Mouse (Mus musculus): Measurements from ENCODE around the gene Olfr1390. TPM values are rescaled to one million over a fixed set of nuclear protein-coding genes. Genes with fewer than 3 reads are reported as not detected.
"Not testable (repeated sequence)": the region's sequence is repeated elsewhere in the genome, so short reads cannot be mapped to it uniquely, and the experiment has no call there.

Olfr1390 gene
- total RNA-seq (2017): not detected in 2 replicates

GRCm38 (mm10) chr11:49334888-49335287, at the start of gene Olfr1390:
TSS of gene Olfr1390 (plus strand) at chr11:49335188.
- no peak for ATAC-seq (ENCODE audit: extremely low read depth, insufficient number of reproducible peaks, low FRiP score, poor library complexity, severe bottlenecking)

DNA sequence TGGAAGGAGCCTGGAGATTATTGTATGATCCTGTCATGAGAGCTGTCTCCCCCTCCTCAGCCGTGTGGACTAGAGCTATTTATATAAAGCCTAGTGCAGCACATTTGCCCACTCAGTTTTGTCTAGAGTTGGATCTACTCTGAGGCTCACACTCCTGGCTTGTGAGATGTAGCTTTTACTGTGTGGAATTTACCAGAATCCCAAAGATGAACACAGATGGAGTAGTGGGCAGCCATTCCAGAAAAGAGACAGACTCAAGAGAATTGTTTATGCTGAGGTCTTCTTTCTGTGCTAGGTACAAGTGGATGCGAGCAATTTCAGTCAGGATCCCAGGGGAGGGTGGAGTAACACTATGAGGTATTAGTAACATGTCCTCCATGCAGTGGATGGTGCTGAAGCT, 47.7 kb upstream of the Olfr1390 start:
- no peak for ATAC-seq (ENCODE audit: extremely low read depth, insufficient number of reproducible peaks, low FRiP score, poor library complexity, severe bottlenecking)

DNA sequence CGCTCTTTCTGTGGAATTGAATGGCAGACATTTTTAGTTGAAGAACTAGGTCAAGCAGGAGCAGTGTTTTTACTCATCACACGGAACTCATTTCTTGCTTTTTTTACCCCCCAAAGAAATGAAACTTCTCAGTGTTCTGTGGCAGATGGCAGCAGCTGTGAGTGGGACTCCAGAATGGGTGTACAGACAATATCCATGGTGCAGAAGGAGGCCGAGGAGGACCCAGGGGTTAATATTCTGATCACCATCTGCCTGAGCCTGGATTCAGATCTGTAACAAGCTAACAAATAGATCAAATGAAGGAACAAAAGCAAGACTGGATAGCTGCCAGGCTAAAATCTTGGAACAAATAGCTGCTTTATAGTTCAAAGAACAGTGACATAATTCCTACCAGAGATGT, 42.2 kb upstream of the Olfr1390 start:
- no peak for ATAC-seq (ENCODE audit: extremely low read depth, insufficient number of reproducible peaks, low FRiP score, poor library complexity, severe bottlenecking)

DNA sequence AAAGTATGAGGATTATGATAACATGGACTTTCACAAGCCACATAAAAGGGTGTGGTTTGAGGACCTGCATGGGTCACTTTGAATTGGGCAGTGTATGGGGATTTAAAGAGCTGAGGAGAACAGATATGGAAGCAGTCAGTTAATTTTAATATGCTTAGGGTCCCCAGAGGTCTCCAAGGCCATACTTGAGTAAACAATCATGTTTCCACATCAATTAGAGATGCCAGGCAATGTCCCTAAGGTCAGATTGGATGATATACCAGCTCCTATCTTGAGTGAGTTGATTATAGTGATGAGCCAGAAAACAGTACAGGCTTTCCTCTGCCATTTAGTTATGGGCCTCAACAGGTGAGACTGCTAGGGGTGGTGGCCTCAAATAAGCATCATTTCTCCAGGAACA, 30.5 kb upstream of the Olfr1390 start, which contains the start of gene Olfr10:
Gene Olfr10 (plus strand): TSS at position 301 of the 400 bp plus-strand sequence.
- ATAC-seq (ENCODE audit: extremely low read depth, insufficient number of reproducible peaks, low FRiP score, poor library complexity, severe bottlenecking): no peak

DNA sequence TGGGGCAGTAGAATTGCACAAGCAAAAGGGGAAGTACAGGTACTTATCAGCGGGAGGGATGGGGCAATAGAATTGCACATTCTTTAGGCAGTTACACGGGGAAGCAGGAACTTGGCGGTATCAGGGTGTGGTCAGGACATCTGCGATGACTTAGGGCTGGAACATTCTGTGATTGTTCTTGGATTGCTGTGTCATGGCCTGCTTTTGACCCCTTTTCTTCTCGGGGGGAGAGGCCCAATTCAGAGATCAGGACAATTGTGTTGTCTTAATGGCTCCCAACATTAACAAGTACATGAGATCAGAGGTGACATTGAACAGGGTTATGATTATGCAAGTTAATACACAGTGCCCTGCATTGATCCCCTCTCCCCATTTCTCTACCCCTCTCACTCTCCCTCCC, 26.4 kb upstream of the Olfr1390 start:
- not testable (repeated sequence) for ATAC-seq (ENCODE audit: extremely low read depth, insufficient number of reproducible peaks, low FRiP score, poor library complexity, severe bottlenecking)

DNA sequence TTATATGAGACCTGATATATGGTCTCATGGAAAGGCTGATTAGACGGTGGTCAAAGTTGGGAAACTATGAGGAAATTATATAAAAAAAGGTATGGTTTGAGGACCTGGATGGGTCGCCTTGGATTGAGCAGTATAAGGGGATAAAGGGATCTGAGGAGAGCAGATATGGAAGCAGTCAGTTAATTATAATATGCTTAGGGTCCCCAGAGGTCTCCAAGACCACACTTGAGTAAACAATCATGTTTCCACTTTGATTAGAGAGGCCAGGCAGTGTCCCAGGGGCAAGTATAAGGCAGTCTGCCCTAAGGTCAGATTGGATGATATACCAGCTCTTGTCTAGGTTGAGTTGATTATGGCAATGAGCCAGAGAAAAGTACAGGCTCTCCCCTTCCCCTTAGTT, 12.5 kb upstream of the Olfr1390 start, which contains the start of gene Olfr1391:
Gene Olfr1391 (plus strand): TSS at position 301 of the 400 bp plus-strand sequence.
- ATAC-seq (ENCODE audit: extremely low read depth, insufficient number of reproducible peaks, low FRiP score, poor library complexity, severe bottlenecking): no peak

DNA sequence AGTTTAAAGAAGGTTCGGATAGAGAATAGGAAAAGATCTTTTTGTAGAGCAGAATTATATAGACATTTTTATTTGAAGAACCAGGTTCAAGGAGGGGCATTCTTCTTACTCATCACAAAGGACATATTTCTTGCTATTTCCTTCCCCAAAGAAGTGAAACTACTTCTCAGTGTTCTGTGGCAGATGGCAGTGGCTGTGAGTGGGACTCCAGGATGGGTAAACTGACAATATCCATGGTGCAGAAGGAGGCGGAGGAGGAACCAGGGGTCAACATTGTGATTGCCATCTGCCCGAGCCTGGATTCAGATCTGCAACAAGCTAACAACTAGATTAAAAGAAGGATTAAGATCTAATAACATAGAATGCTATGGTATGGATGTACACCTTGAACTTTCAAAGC, 8.3 kb upstream of the Olfr1390 start:
- ATAC-seq (ENCODE audit: extremely low read depth, insufficient number of reproducible peaks, low FRiP score, poor library complexity, severe bottlenecking): no peak

- ATAC-seq (ENCODE audit: extremely low read depth, insufficient number of reproducible peaks, low FRiP score, poor library complexity, severe bottlenecking): no peak
These were observed 5.3 kb upstream of the Olfr1390 start for GRCm38 (mm10) chr11:49329686-49330085.

DNA sequence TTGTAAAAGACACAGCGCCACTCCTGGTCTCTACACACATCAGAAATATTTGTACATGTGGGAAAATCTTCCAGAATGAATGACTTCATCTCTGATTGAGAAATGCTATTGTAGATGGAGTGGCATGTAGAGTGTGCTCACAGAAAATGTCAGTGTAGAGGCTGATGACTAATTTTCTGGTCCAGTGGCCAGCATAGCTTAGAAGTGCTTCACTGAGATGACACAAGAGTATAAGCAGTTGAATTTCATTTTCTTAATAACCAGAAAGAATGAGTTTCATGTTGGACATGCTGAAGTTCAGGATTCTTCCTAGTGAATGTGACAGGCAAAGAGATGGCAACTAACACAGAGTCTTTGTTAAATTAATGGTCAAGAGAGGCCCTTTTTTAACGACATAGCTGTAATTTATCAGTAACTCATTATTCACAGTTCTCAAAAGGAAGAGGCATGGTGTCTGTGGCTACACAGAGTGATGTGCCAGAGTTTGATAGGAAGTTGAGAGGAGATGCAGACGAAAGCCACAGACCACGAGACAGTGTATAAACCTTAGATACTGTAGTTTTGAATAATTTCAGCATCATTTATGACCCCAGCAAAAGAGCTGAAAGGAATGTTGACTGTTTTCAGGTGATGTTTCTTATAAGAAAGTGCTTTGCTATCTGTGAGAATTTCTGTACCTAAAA, 2.3 kb downstream of the Olfr1390 start:
- no peak for ATAC-seq (ENCODE audit: extremely low read depth, insufficient number of reproducible peaks, low FRiP score, poor library complexity, severe bottlenecking)

GRCm38 (mm10) chr11:49383133-49383532, 48.1 kb downstream of the Olfr1390 start:
- no peak for ATAC-seq (ENCODE audit: extremely low read depth, insufficient number of reproducible peaks, low FRiP score, poor library complexity, severe bottlenecking)

DNA sequence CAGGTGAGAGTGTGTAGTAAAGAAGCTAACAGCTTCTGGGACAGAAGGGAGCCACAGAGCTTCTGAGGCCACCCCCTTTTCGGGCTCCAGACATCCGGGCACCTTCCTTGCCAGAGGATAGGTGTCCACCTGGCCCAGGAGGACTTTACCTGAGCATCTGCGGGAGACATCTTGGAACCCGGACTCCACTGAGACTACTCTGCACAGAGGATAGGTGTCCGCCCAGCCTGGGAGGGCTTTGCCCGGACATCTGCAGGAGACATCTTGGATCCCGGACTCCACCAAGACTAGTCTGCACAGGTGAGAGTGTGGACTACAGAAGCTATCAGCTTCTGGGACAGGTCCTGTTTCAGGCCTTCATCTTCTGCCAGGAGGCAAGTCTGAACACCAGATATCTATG, 51.1 kb downstream of the Olfr1390 start:
- not testable (repeated sequence) for ATAC-seq (ENCODE audit: extremely low read depth, insufficient number of reproducible peaks, low FRiP score, poor library complexity, severe bottlenecking)

Other genes starting within 250 kb of the Olfr1390 start
- gene Olfr1396, start 220.3 kb upstream of the Olfr1390 start, total RNA-seq (2017): not detected in 2 replicates
- gene Olfr1395, start 192.9 kb upstream of the Olfr1390 start, total RNA-seq (2017): not detected in 2 replicates
- not detected in 2 replicates for gene Olfr1394, start 180.8 kb upstream of the Olfr1390 start, total RNA-seq (2017)
- 0.12 and 0.37 TPM in 2 replicates for gene Btnl9, start 148.0 kb upstream of the Olfr1390 start, total RNA-seq (2017)
- gene Zfp62, start 131.9 kb upstream of the Olfr1390 start, total RNA-seq (2017): 91.8 and 106 TPM in 2 replicates
- 118 and 134 TPM in 2 replicates for gene Mgat1, start 91.0 kb upstream of the Olfr1390 start, total RNA-seq (2017)
- gene Olfr1393, start 56.9 kb upstream of the Olfr1390 start, total RNA-seq (2017): 0.23 and 0.98 TPM in 2 replicates
- 0.49 and 0.58 TPM in 2 replicates for gene Olfr1392, start 49.9 kb upstream of the Olfr1390 start, total RNA-seq (2017)
- not detected in 2 replicates for gene Olfr10, start 30.4 kb upstream of the Olfr1390 start, total RNA-seq (2017)
- gene Olfr1391, start 12.4 kb upstream of the Olfr1390 start, total RNA-seq (2017): not detected in 2 replicates
- not detected in 2 replicates for gene Olfr1389, start 87.9 kb downstream of the Olfr1390 start, total RNA-seq (2017)
- 1.5 and 1.9 TPM in 2 replicates for gene Olfr1388, start 101.4 kb downstream of the Olfr1390 start, total RNA-seq (2017)
- not detected in 2 replicates for gene Olfr1387, start 120.2 kb downstream of the Olfr1390 start, total RNA-seq (2017)
- gene Olfr1386, start 129.9 kb downstream of the Olfr1390 start, total RNA-seq (2017): not detected in 2 replicates
- gene Olfr1385, start 153.9 kb downstream of the Olfr1390 start, total RNA-seq (2017): 0.35 and 0.37 TPM in 2 replicates
- gene Olfr1384, start 171.5 kb downstream of the Olfr1390 start, total RNA-seq (2017): not detected in 2 replicates
- gene Olfr1383, start 184.5 kb downstream of the Olfr1390 start, total RNA-seq (2017): 0.12 TPM in 1 of 2 replicates, not detected in the other
- gene Olfr1382, start 193.1 kb downstream of the Olfr1390 start, total RNA-seq (2017): not detected in 2 replicates
- gene Olfr1381, start 208.3 kb downstream of the Olfr1390 start, total RNA-seq (2017): 0.12 TPM in 1 of 2 replicates, not detected in the other
- gene Olfr1380, start 221.7 kb downstream of the Olfr1390 start, total RNA-seq (2017): not detected in 2 replicates